Mouse (Mus musculus) embryonic stem cell, embryonic (primary cell): ENCODE results near the gene Tomm34.

Source experiments
- CTCF ChIA-PET, 4 experiments: fragments of 300-600 bp in 2 of 4; fragments of 350-600 bp in 2 of 4; sonication (Branson Sonifier 250); formaldehyde crosslinking; loops; one replicate each; lab custom pipeline; 2022; ENCODE audit warnings: inconsistent platforms in 2 of 4; lab: Charles Lee
- POLR2A ChIA-PET, 4 experiments: fragments of 300-600 bp in 2 of 4; fragments of 350-600 bp in 2 of 4; sonication (Branson Sonifier 250); formaldehyde crosslinking; loops; one replicate each; lab custom pipeline; 2022; ENCODE audit warnings: antibody characterized with exemption in 4 of 4, inconsistent platforms in 1 of 4; lab: Charles Lee

Tomm34 gene

DNA sequence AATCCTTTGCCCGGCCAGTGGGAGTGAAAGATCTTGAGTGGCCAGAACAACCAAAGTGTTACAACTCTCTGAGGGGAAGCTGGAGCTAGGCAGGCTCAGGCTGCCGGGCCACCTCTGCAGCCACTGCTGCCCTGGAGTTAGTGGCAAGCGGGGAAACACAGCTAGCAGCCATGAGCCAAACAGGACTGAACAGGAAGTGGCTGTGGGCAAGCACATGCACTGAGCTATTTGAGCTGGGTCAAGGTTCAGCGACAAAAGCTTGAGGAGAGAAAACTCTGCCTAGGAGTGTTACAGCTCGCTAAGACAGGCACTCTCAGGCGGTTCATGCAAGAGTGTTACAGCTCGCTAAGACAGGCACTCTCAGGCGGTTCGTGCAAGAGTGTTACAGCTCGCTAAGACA is 64.0 kb downstream of the Tomm34 start:
- ChIA-PET CTCF (interaction anchor here in 1 of 4 experiments (1.7 kb wide), 1 partner anchor 219 kb away, joined by 3 read pairs; no protein-coding TSS in a partner anchor), POLR2A (interaction anchor here in 2 of 4 experiments (0.7 to 2.7 kb wide), 8 partner anchors 9 to 588 kb away, joined by 3 to 14 read pairs (median 4); partner anchors contain the start of genes Tomm34 (in 1 of the 2) and Ywhab (in 1 of the 2))

DNA sequence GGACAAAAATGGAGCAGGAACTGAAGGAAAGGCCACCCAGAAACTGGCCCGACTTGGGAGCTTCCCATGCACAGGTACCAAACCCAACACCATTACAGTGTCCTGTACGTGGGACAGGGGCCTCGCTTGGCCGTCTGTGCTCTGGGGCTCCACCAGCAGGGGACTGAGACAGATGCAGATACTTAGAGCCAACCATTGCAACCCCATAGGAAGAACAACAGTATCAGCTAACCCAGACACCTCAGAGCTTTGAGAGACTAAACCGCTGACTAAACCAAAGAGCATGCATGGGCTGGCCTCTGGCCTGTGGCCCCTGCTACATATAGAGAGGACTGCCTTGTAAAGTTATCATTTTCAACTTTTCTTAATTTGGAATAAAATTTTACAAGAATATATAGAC is 66.5 kb downstream of the Tomm34 start:
- ChIA-PET CTCF (interaction anchor here in 1 of 4 experiments (0.7 kb wide), 1 partner anchor 103 kb away, joined by 3 read pairs; no protein-coding TSS in a partner anchor), POLR2A (interaction anchor here in 2 of 4 experiments (0.8 to 1.1 kb wide), 2 partner anchors 10 to 12 kb away, joined by 3 to 4 read pairs; partner anchors contain the start of gene Ywhab (in 1 of the 2))
